Mouse (Mus musculus) stomach, embryonic 14.5 days (tissue): ENCODE data around the gene Atp1a1. TPM values are rescaled to one million over a fixed set of nuclear protein-coding genes. Genes with fewer than 3 reads are reported as not detected.

Experiments used
- ATAC-seq: fragments of 200-750 bp; cut with Nextera tagmentation; 2 replicates; pipeline ENCODE4 v1.8.0; 2017; ENCODE audit warnings: low read depth, moderate TSS enrichment; ENCODE audit not compliant: insufficient number of reproducible peaks, insufficient read depth, low FRiP score
- H3K27ac ChIP-seq: fragments of 300-500 bp; sonication (generic); 2 replicates; pipeline ENCODE4 v1.5.1; 2014; ENCODE audit warnings: mild to moderate bottlenecking, low read length, moderate library complexity, mixed read lengths
- H3K27me3 ChIP-seq: fragments of 300-500 bp; sonication (generic); 2 replicates; pipeline ENCODE4 v1.6.1; 2014; ENCODE audit warnings: low read length, control low read depth, mixed read lengths; ENCODE audit not compliant: control insufficient read depth, insufficient read depth
- H3K36me3 ChIP-seq: fragments of 300-500 bp; sonication (generic); 2 replicates; pipeline ENCODE4 v1.6.1; 2014; ENCODE audit warnings: mild to moderate bottlenecking, control low read depth, low read length, moderate library complexity, mixed read lengths; ENCODE audit not compliant: control insufficient read depth, insufficient read depth
- H3K4me1 ChIP-seq: fragments of 300-500 bp; sonication (generic); 2 replicates; pipeline ENCODE4 v1.6.1; 2014; ENCODE audit warnings: low read length, control low read depth, mixed read lengths; ENCODE audit not compliant: control insufficient read depth, insufficient read depth
- H3K4me2 ChIP-seq: fragments of 300-500 bp; sonication (generic); replicated peaks from 2 replicates; pipeline ENCODE4 v1.6.1; 2014; ENCODE audit warnings: low read depth, low read length, control low read depth
- H3K4me3 ChIP-seq: fragments of 300-500 bp; sonication (generic); 2 replicates; pipeline ENCODE4 v1.5.1; 2014; ENCODE audit warnings: low read depth, low read length, control low read depth
- H3K9ac ChIP-seq: fragments of 300-500 bp; sonication (generic); replicated peaks from 2 replicates; pipeline ENCODE4 v1.6.1; 2014; ENCODE audit warnings: low read depth, mild to moderate bottlenecking, control low read depth, low read length, moderate library complexity, mixed read lengths
- H3K9me3 ChIP-seq: fragments of 300-500 bp; sonication (generic); 2 replicates; pipeline ENCODE4 v1.6.1; 2016; ENCODE audit warnings: low read depth, low read length, control low read depth; ENCODE audit not compliant: control insufficient read depth
- WGBS: fragments of 180-500 bp; shearing (Covaris S2); extraction: QIAGEN DNeasy Blood & Tissue Kit; methylation state at CpG from one replicate; pipeline ENCODE4 v1.1.7; 2014; 5-methylcytosine and 5-hydroxymethylcytosine counted together
- polyA plus RNA-seq: library from polyadenylated mRNA; unstranded; fragments of >200 nt; fragmentation: Nextera tagmentation; extraction: Ambion mirVana; gene quantifications from 2 replicates; pipeline ENCODE4 v1.2.1, GENCODE M21; 2014

The Atp1a1 gene
- polyA plus RNA-seq = 167 and 190 TPM in 2 replicates

DNA sequence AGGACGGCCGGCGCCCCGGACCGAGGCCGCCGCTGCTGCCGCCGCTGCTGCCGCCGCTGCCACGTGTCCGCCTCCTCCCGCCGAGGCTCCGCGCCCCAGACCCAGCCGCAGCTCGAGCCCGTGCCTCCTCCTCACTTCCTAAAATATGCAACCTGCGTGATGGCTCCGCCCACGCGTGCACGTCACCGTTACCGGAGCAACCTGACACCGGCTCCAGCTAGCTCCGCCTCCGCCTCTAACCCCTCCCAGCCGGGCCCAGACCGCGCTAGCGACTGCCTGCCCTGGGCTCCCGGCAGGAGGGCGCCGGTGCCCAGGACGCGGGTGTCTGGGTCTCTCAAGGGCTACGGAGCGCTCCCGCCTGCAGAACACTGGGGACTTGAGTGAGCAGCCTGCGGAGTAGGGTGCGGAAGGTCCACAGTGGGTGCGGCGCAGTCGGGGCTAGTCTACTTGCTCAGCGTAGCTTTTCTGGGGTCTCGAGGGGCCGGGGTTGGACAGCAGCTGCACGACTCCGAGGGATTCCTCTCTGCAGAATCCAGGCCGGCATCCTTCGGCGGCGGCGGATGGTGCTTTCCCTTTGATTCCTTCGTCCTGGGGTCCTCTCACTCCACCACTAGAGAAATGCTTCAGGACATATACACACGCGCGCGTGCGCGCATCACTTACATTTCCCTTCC lies at the start of gene Atp1a1:
Gene Atp1a1, minus strand, starts transcription at position 135 of the 674 bp plus-strand sequence.
- Histone ChIP-seq H3K36me3 (no peaks in the 10 kb centered on the region), H3K4me2 (peak within 1 kb of the TSS; percentile 82), H3K9me3 (no peaks in the 10 kb centered on the region), H3K27me3 (no peaks in the 10 kb centered on the region), H3K4me3 (peak within 1 kb of the TSS; percentile 86), H3K27ac (peak within 1 kb of the TSS; percentile 99), H3K9ac (peak within 1 kb of the TSS; percentile 91), H3K4me1 (peaks cover 42% of the 10 kb centered on the region)
- peak; percentile 96 for ATAC-seq
- under 1% methylated on average over 60 of the region's 64 CpGs for WGBS

GRCm38 (mm10) chr3:101653446-101653845 lies 49.0 kb upstream of the Atp1a1 start:
- Histone ChIP-seq H3K27me3 (no peaks in the 10 kb centered on the region), H3K9ac (no peak overlapping the region), H3K36me3 (no peaks in the 10 kb centered on the region), H3K27ac (peak overlapping the region; percentile 7; the same call in 1 of the 2 replicates), H3K4me3 (no peak overlapping the region), H3K4me2 (no peak overlapping the region), H3K9me3 (no peaks in the 10 kb centered on the region), H3K4me1 (peaks cover 3% of the 10 kb centered on the region; the same call in 1 of the 2 replicates)
- WGBS = 30% methylated on average over 7 of the region's 7 CpGs
- peak; percentile 61; the same call in 1 of the 2 replicates for ATAC-seq

DNA sequence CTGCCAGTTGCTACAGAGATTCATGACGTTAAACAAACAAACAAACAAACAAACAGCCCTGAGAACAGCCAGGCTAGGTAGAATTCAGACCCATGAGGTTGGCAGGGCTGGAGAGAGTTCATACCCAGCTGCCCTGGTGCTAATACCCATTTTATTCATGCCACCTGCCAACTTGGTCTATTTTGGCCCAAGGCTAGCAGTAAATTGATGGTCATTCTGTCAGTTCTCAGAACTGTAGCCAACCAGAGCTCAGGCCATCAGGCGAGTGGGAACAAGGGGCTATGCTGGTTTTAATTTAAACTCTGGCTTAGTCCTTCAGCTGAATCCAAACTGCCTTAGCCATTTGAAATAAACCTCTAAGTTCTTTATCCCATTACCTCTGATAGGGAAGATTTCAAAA lies 48.5 kb upstream of the Atp1a1 start:
- Histone ChIP-seq H3K36me3 (no peaks in the 10 kb centered on the region), H3K4me2 (no peak overlapping the region), H3K27me3 (no peaks in the 10 kb centered on the region), H3K9me3 (no peaks in the 10 kb centered on the region), H3K9ac (no peak overlapping the region), H3K4me3 (no peak overlapping the region), H3K4me1 (peaks cover 3% of the 10 kb centered on the region; the same call in 1 of the 2 replicates), H3K27ac (peak overlapping the region; percentile 7; the same call in 1 of the 2 replicates)
- ATAC-seq = no peak
- WGBS = 58% methylated on average over 2 of the region's 2 CpGs

- no peak for ATAC-seq
- H3K36me3 ChIP-seq = no peaks in the 10 kb centered on the region
- WGBS = 82% methylated on average over 2 of the region's 2 CpGs
- no peak overlapping the region for H3K4me3 ChIP-seq
- no peak overlapping the region for H3K4me2 ChIP-seq
- H3K9ac ChIP-seq = no peak overlapping the region
- H3K4me1 ChIP-seq = peaks cover 3% of the 10 kb centered on the region; the same call in 1 of the 2 replicates
- no peaks in the 10 kb centered on the region for H3K27me3 ChIP-seq
- no peak overlapping the region for H3K27ac ChIP-seq
- no peaks in the 10 kb centered on the region for H3K9me3 ChIP-seq
Measured at GRCm38 (mm10) chr3:101650328-101650727, 45.8 kb upstream of the Atp1a1 start.

GRCm38 (mm10) chr3:101649271-101649670 lies 44.8 kb upstream of the Atp1a1 start:
- H3K36me3 ChIP-seq = no peaks in the 10 kb centered on the region
- WGBS = 54% methylated on average over 2 of the region's 2 CpGs
- H3K4me1 ChIP-seq = peaks cover 3% of the 10 kb centered on the region; the same call in 1 of the 2 replicates
- H3K9me3 ChIP-seq = no peaks in the 10 kb centered on the region
- H3K4me2 ChIP-seq = no peak overlapping the region
- no peak overlapping the region for H3K27ac ChIP-seq
- ATAC-seq = no peak
- H3K27me3 ChIP-seq = no peaks in the 10 kb centered on the region
- no peak overlapping the region for H3K9ac ChIP-seq
- H3K4me3 ChIP-seq = no peak overlapping the region

DNA sequence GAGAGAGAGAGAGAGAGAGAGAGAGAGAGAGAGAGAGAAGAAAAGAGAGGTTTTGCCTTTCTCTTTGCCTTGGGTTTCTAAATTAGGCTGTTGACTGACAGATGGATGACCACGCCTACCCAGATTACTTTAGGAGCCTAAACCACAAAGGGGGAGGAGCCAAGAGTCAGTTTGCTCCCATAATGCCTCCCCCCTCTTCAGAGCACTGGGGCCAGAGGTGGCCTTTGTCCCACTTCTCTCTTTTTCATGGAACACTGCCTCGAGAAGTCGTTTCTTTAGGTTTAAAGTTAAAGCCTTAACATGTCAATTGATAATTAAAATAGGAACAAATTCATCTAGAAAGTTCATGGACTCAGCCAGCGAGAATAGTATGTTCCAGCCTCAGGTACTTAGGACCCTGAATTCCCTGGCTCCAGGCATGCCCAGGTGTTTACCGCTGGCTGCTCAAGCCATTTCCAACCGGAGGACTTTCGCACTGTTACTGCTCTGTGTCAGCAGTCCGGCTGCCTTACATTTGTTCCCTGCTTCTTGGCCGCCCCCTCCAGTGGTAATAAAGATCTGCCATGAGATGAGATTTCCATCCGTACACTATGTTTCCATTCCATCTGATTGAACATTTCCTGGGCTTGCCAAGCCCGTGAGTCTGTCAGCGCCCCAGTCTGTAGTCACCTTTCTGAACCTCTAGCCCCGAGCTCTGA lies 43.8 kb upstream of the Atp1a1 start:
- Histone ChIP-seq H3K27me3 (no peaks in the 10 kb centered on the region), H3K9ac (no peak overlapping the region), H3K27ac (no peak overlapping the region), H3K36me3 (no peaks in the 10 kb centered on the region), H3K9me3 (no peaks in the 10 kb centered on the region), H3K4me3 (no peak overlapping the region), H3K4me2 (no peak overlapping the region), H3K4me1 (no peaks in the 10 kb centered on the region)
- no peak for ATAC-seq
- WGBS = 76% methylated on average over 13 of the region's 13 CpGs

DNA sequence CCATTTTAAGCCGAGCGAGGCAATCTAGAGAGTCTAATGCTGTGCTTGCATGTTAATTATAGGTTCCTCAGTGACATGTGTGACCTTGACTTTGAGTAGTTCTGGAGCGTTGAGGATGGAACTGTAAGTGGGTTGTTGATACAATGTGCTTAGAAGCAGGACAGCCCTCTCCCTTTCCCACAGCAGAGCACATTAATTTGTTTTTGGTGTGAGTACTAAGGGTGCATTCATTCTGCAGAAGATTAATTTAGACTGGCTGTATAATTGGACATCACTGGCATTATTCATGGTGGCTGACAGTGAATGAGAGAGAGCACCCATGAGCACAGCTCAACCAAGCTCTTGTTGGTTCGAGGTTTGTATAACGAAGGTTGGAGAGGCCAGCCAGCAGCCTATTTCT lies 42.3 kb upstream of the Atp1a1 start:
- Histone ChIP-seq H3K4me3 (no peak overlapping the region), H3K9me3 (no peaks in the 10 kb centered on the region), H3K27ac (no peak overlapping the region), H3K4me1 (no peaks in the 10 kb centered on the region), H3K36me3 (no peaks in the 10 kb centered on the region), H3K27me3 (no peaks in the 10 kb centered on the region), H3K4me2 (no peak overlapping the region), H3K9ac (no peak overlapping the region)
- 59% methylated on average over 5 of the region's 5 CpGs for WGBS
- no peak for ATAC-seq

DNA sequence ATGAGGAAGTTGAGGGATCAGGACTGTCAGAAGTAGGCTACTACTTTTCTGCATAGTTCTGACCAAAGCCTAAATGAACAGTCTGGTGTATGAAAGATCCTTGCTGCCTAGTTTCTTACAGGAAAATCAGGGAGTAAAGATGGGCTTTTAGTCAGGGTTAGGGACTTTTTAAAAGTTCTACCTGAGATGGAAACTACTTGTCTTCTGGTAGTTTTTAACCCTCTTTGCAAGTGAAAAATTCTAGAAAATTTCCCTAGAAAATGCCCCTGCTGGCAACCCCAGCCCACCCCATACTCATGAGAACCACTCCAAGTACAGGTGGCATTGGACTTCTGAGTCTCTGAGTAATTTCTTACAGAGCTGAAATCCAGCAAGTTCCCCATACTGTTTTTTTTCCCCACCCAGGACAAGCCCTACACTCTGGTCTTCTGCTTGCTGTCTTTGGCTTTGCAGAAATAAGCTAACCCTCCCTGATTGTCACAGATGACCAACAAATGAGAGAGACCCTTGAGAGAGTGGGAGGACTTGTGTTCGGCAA lies 41.2 kb upstream of the Atp1a1 start:
- Histone ChIP-seq H3K27ac (no peak overlapping the region), H3K4me3 (no peak overlapping the region), H3K27me3 (no peaks in the 10 kb centered on the region), H3K9ac (no peak overlapping the region), H3K36me3 (no peaks in the 10 kb centered on the region), H3K4me1 (no peaks in the 10 kb centered on the region), H3K9me3 (no peaks in the 10 kb centered on the region), H3K4me2 (no peak overlapping the region)
- no peak for ATAC-seq
- 69% methylated on average over 1 of the region's 1 CpGs for WGBS
